Mouse (Mus musculus) heart, adult 2 months (tissue): Measurements from ENCODE around the gene Ctdsp2.

ENCODE experiments used
- CTCF ChIP-seq: fragments of 200-600 bp; IDR thresholded peaks from 2 replicates; pipeline ENCODE4 v1.8.1; 2022; ENCODE audit warnings: antibody characterized with exemption, mild to moderate bottlenecking, moderate library complexity
- EP300 ChIP-seq: fragments of 200-500 bp; IDR thresholded peaks from 2 replicates; pipeline ENCODE4 v1.6.1; 2011; ENCODE audit warnings: low read depth, low read length, control low read depth; ENCODE audit not compliant: insufficient read depth

DNA sequence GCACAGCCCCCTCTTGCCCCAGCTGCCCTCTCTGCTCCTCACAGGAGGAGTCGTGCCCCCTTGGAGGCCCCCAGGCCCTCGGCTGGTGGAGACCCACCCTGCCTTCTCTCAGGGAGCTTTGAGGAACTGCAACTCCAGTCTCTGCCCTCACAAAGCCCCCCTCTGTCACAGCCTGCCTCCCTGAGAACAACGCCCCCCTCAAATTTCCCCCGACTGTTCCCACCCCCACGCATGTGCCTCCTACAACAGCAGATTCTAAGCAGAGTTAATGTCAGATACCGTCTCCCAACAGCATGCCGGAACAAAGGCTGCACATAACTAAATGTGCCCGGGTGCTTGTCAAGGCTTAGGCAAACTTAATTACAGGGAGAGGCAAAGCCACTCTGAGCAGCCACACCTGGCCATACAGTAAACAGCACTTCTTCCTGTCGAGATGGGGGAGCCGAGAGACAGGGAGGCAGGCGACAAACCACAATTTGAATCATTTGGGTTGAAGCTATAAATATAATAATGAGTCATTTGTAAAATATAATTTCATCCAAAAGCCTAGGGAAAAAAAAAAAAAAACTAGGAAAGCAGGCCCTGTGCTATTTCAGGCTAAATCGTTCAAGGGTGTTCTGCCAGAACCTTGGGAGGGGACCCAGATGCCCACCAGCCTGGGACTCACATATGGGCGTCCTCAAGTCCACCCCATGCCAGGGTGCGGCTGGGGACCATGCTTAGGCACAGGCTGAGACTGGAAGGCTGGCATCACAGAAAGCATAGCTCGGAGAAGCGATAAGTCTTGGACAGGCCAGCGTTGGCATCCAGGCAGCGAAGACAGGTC is 42.7 kb upstream of the Ctdsp2 start:
- TF ChIP-seq EP300, result no peak
- no peak for TF ChIP-seq CTCF
